10 mouse cellular contexts compared by ENCODE assay signal in genomic region chr13:48807481-48808031, GRCm38 (mm10).
A peak's percentile ranks its signal among the peaks of the same experiment; 100 is the strongest.
DNase-seq lines count a peak whose midpoint lies in the region; ATAC-seq lines count a peak whose summit lies in the region.
"Had no signal": no experiment of that assay in that cellular context is flagged by ENCODE, and none has a peak within 500 bp of the region (broad histone marks: within the 10 kb centered on the region; RNA-seq: fewer than 3 reads in every experiment).

No protein-coding gene starts in this region.

- H3K4me3 ChIP-seq in midbrain, embryonic 14.5 days (replicated peaks; ENCODE audit: low read depth, low read length) = no peak overlapping the region
- H3K4me3 ChIP-seq in midbrain, embryonic 13.5 days (replicated peaks) = no peak overlapping the region
- no peak overlapping the region for H3K4me3 ChIP-seq in forebrain, embryonic 14.5 days (ENCODE audit: low read depth, low read length)
- H3K4me3 ChIP-seq in hindbrain, embryonic 11.5 days (ENCODE audit: low read depth, low read length) = no peak overlapping the region
- no peak overlapping the region for H3K4me3 ChIP-seq in neural tube, embryonic 11.5 days (ENCODE audit: low read depth, low read length)
- H3K4me3 ChIP-seq: embryonic facial prominence, embryonic 15.5 days; midbrain, embryonic 12.5 days had no signal

- H3K27me3 ChIP-seq in midbrain, embryonic 14.5 days (ENCODE audit: control insufficient read depth, insufficient read depth, low read length) = no peaks in the 10 kb centered on the region
- H3K27me3 ChIP-seq in midbrain, embryonic 13.5 days = no peaks in the 10 kb centered on the region
- no peaks in the 10 kb centered on the region for H3K27me3 ChIP-seq in forebrain, embryonic 14.5 days (replicated peaks; ENCODE audit: control insufficient read depth, insufficient read depth, low read length)
- H3K27me3 ChIP-seq in hindbrain, embryonic 11.5 days (ENCODE audit: control insufficient read depth, insufficient read depth, low read length) = no peaks in the 10 kb centered on the region
- H3K27me3 ChIP-seq in neural tube, embryonic 11.5 days (ENCODE audit: control insufficient read depth, insufficient read depth, low read length) = no peaks in the 10 kb centered on the region
- H3K27me3 ChIP-seq: embryonic facial prominence, embryonic 15.5 days; midbrain, embryonic 12.5 days had no signal

- H3K4me1 ChIP-seq in midbrain, embryonic 14.5 days (ENCODE audit: control insufficient read depth, insufficient read depth, low read length) = no peaks in the 10 kb centered on the region
- 0 out of 2 replicates have a peak, but pooled peaks cover 8% of the 10 kb centered on the region for H3K4me1 ChIP-seq in midbrain, embryonic 13.5 days (replicated peaks)
- H3K4me1 ChIP-seq in forebrain, embryonic 14.5 days (ENCODE audit: control insufficient read depth, insufficient read depth, low read length) = no peaks in the 10 kb centered on the region
- no peaks in the 10 kb centered on the region for H3K4me1 ChIP-seq in hindbrain, embryonic 11.5 days (replicated peaks; ENCODE audit: control insufficient read depth, insufficient read depth, low read length)
- H3K4me1 ChIP-seq in neural tube, embryonic 11.5 days (ENCODE audit: control insufficient read depth, insufficient read depth, low read length) = no peaks in the 10 kb centered on the region
- H3K4me1 ChIP-seq: midbrain, embryonic 12.5 days had no signal

- intact Hi-C loops in left cerebral cortex, postnatal 10 days (cut with DNase I) = loop anchor here (10.0 kb wide), 1 partner anchor 283 kb away; no protein-coding TSS in a partner anchor

- H3K36me3 ChIP-seq in midbrain, embryonic 14.5 days (ENCODE audit: control insufficient read depth, insufficient read depth, low read length) = peaks cover 77% of the 10 kb centered on the region
- peaks cover 80% of the 10 kb centered on the region for H3K36me3 ChIP-seq in midbrain, embryonic 13.5 days
- peaks cover 78% of the 10 kb centered on the region for H3K36me3 ChIP-seq in forebrain, embryonic 14.5 days (ENCODE audit: control insufficient read depth, insufficient read depth, low read length)
- H3K36me3 ChIP-seq in hindbrain, embryonic 11.5 days (ENCODE audit: control insufficient read depth, insufficient read depth, low read length) = peaks cover 7% of the 10 kb centered on the region
- H3K36me3 ChIP-seq in neural tube, embryonic 11.5 days (ENCODE audit: control insufficient read depth, insufficient read depth, low read length) = peaks cover 19% of the 10 kb centered on the region

- no peak overlapping the region for H3K9ac ChIP-seq in midbrain, embryonic 14.5 days (replicated peaks; ENCODE audit: low read length)
- no peak overlapping the region for H3K9ac ChIP-seq in midbrain, embryonic 13.5 days (replicated peaks)
- no peak overlapping the region for H3K9ac ChIP-seq in forebrain, embryonic 14.5 days (ENCODE audit: low read length)
- H3K9ac ChIP-seq in hindbrain, embryonic 11.5 days (ENCODE audit: low read depth, low read length) = no peak overlapping the region
- H3K9ac ChIP-seq in neural tube, embryonic 11.5 days (ENCODE audit: low read length) = no peak overlapping the region
- H3K9ac ChIP-seq: embryonic facial prominence, embryonic 15.5 days; midbrain, embryonic 12.5 days had no signal

- WGBS in midbrain, embryonic 14.5 days = 69% methylated on average over 5 of the region's 5 CpGs
- WGBS in midbrain, embryonic 13.5 days = 68% methylated on average over 5 of the region's 5 CpGs
- WGBS in forebrain, embryonic 14.5 days = 65% methylated on average over 5 of the region's 5 CpGs
- 77% methylated on average over 5 of the region's 5 CpGs for WGBS in hindbrain, embryonic 11.5 days
- WGBS in neural tube, embryonic 11.5 days = 78% methylated on average over 5 of the region's 5 CpGs

- H3K9me3 ChIP-seq in midbrain, embryonic 14.5 days (ENCODE audit: control insufficient read depth, low read length) = no peaks in the 10 kb centered on the region
- H3K9me3 ChIP-seq in midbrain, embryonic 13.5 days = no peaks in the 10 kb centered on the region
- H3K9me3 ChIP-seq in forebrain, embryonic 14.5 days (replicated peaks; ENCODE audit: control insufficient read depth, low read length) = no peaks in the 10 kb centered on the region
- no peaks in the 10 kb centered on the region for H3K9me3 ChIP-seq in hindbrain, embryonic 11.5 days (ENCODE audit: control insufficient read depth, low read length)
- no peaks in the 10 kb centered on the region for H3K9me3 ChIP-seq in neural tube, embryonic 11.5 days (ENCODE audit: control insufficient read depth, low read length)
- H3K9me3 ChIP-seq: embryonic facial prominence, embryonic 15.5 days; midbrain, embryonic 12.5 days had no signal

- no peak overlapping the region for H3K27ac ChIP-seq in midbrain, embryonic 14.5 days (replicated peaks; ENCODE audit: low read depth, low read length)
- H3K27ac ChIP-seq in midbrain, embryonic 13.5 days = no peak overlapping the region; the same call in 1 of the 2 replicates
- H3K27ac ChIP-seq in forebrain, embryonic 14.5 days (ENCODE audit: low read depth, low read length) = no peak overlapping the region
- no peak overlapping the region for H3K27ac ChIP-seq in hindbrain, embryonic 11.5 days (ENCODE audit: low read depth, low read length)
- no peak overlapping the region; the same call in 1 of the 2 replicates for H3K27ac ChIP-seq in neural tube, embryonic 11.5 days (ENCODE audit: low read depth, low read length)
- H3K27ac ChIP-seq: embryonic facial prominence, embryonic 15.5 days; midbrain, embryonic 12.5 days had no signal

- H3K4me2 ChIP-seq in midbrain, embryonic 14.5 days (ENCODE audit: low read length) = no peak overlapping the region
- no peak overlapping the region for H3K4me2 ChIP-seq in midbrain, embryonic 13.5 days (replicated peaks)
- no peak overlapping the region for H3K4me2 ChIP-seq in forebrain, embryonic 14.5 days (ENCODE audit: low read length)
- H3K4me2 ChIP-seq in hindbrain, embryonic 11.5 days (replicated peaks; ENCODE audit: low read depth, low read length) = no peak overlapping the region
- no peak overlapping the region for H3K4me2 ChIP-seq in neural tube, embryonic 11.5 days (ENCODE audit: low read depth)
- H3K4me2 ChIP-seq: embryonic facial prominence, embryonic 15.5 days; midbrain, embryonic 12.5 days had no signal

- peak; percentile 78 for DNase-seq in midbrain, embryonic 14.5 days
- DNase-seq in c-Kit-positive CD71-positive TER-119-negative erythroid progenitor cells, embryonic 14.5 days (ENCODE audit: low read depth) = peak; percentile 32
- DNase-seq in forebrain, embryonic 14.5 days (ENCODE audit: low spot score) = peak; percentile 56
- peak; percentile 79 for DNase-seq in hindbrain, embryonic 11.5 days (ENCODE audit: low spot score)
- peak; percentile 55 to 67 for DNase-seq in left cerebral cortex, postnatal 10 days (ENCODE audit: extremely low spot score in 1 of 2, low spot score in 2 of 2)
- peak; percentile 63 for DNase-seq in neural tube, embryonic 11.5 days (ENCODE audit: low spot score)
- peak; percentile 70 for DNase-seq in thymus, postnatal 14 days

- no peak for ATAC-seq in midbrain, embryonic 14.5 days (ENCODE audit: low FRiP score, low TSS enrichment)
- ATAC-seq in midbrain, embryonic 13.5 days = no peak
- ATAC-seq in forebrain, embryonic 14.5 days = peak; percentile 45; the same call in 1 of the 2 replicates
- ATAC-seq in hindbrain, embryonic 11.5 days (ENCODE audit: low FRiP score) = no peak
- ATAC-seq in neural tube, embryonic 11.5 days (ENCODE audit: insufficient read depth, low FRiP score, low TSS enrichment) = no peak
